Mouse (Mus musculus) bone marrow, adult 2 months (tissue): Measurements from ENCODE around the gene Zfp524. TPM values are rescaled to one million over a fixed set of nuclear protein-coding genes. Genes with fewer than 3 reads are reported as not detected.
"Not testable (repeated sequence)": the region's sequence is repeated elsewhere in the genome, so short reads cannot be mapped to it uniquely, and the experiment has no call there.

Source experiments
- H3K27ac ChIP-seq: fragments of 200-500 bp; 2 replicates; pipeline ENCODE4 v1.5.1; 2012; ENCODE audit warnings: low read depth, mild to moderate bottlenecking, control low read depth, inconsistent platforms, low read length; ENCODE audit not compliant: control insufficient read depth, poor library complexity, insufficient read depth
- H3K4me1 ChIP-seq: fragments of 200-500 bp; 2 replicates; pipeline ENCODE4 v1.6.1; 2011; ENCODE audit warnings: low read length; ENCODE audit not compliant: control insufficient read depth, insufficient read depth
- H3K4me3 ChIP-seq: fragments of 200-500 bp; replicated peaks from 2 replicates; pipeline ENCODE3; 2011; ENCODE audit warnings: mild to moderate bottlenecking, low read depth, low read length, control low read depth; ENCODE audit not compliant: control insufficient read depth
- CTCF ChIP-seq: fragments of 200-500 bp; IDR thresholded peaks from 2 replicates; pipeline ENCODE4 v1.5.1; 2011; ENCODE audit warnings: low read length, control low read depth; ENCODE audit not compliant: control insufficient read depth, insufficient read depth
- POLR2A ChIP-seq: fragments of 200-500 bp; IDR thresholded peaks from 2 replicates; pipeline ENCODE4 v1.6.1; 2011; ENCODE audit warnings: low read depth, mild to moderate bottlenecking, control low read depth, low read length, borderline replicate concordance; ENCODE audit not compliant: control insufficient read depth
- WGBS: fragments of 180-500 bp; shearing (Covaris S2); methylation state at CpG from one replicate; pipeline ENCODE4 v1.1.7; 2018; 5-methylcytosine and 5-hydroxymethylcytosine counted together
- polyA plus RNA-seq: library from polyadenylated mRNA; stranded (reverse); fragments of >200 nt; gene quantifications from 2 replicates; pipeline ENCODE4 v1.2.4, GENCODE M21; 2011; ENCODE audit warnings: low replicate concordance; ENCODE audit not compliant: missing spikeins, insufficient read depth, insufficient read length

Zfp524 gene
- polyA plus RNA-seq, 1 experiment, result 12.6 TPM

GRCm38 (mm10) chr7:5008229-5008628 is 6.0 kb upstream of the Zfp524 start:
- Histone ChIP-seq H3K4me1 (no peaks in the 10 kb centered on the region), H3K4me3 (no peak overlapping the region), H3K27ac (no peak overlapping the region)
- 93% methylated on average over 26 of the region's 26 CpGs for WGBS
- TF ChIP-seq CTCF, result no peak
- TF ChIP-seq POLR2A, result no peak

DNA sequence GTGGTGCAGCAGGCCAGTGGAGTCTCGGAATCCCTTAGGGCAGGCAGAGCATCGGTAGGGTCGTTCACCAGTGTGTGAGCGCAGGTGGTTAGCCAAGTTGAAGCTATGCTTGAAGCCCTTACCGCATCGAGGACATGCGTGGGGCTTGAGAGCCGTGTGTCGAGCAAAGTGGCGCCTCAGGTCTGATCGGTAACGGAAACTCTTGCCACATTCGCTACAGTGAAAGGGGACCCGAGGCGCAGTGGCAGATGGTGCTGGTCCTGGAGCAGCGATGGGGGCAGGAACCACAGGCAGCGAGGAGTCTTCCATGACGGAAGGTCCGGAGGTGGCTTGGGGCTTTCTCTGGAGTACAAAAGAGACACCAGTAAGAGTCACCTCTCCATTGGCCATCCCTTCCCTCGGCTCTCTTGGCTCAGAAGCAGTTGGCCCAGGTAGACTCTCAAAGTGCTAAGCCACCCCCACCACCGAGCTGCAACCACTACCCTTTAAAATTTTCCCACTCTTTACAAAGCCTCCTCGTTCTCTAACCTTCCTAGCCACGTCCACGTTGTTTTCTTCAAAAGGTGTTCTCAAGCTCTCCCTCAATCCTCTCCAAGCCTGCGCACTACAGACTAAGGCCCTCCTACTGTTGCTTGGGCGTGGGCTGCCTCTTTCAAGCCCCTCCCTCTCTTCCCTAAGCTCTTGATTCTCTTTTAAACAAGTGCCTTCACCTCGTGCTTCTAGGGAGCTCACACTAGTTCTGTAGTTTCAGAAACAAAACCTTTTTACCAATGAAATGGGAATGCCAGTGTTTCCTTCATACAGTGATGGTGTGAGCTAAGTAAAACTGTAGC is 1.3 kb upstream of the Zfp524 start:
- Histone ChIP-seq H3K27ac (peak overlapping the region; percentile 47; the same call in 1 of the 2 replicates), H3K4me3 (peak overlapping the region; percentile 3), H3K4me1 (no peaks in the 10 kb centered on the region; the same call in 1 of the 2 replicates)
- WGBS, result 77% methylated on average over 27 of the region's 27 CpGs
- TF ChIP-seq CTCF, result no peak
- no peak for TF ChIP-seq POLR2A

- no peak for TF ChIP-seq CTCF
- TF ChIP-seq POLR2A, result peak; percentile 37; the same call in 1 of the 2 replicates
- H3K4me1 ChIP-seq, result no peaks in the 10 kb centered on the region; the same call in 1 of the 2 replicates
- peak within 1 kb of the TSS; percentile 100 for H3K27ac ChIP-seq
- under 1% methylated on average over 74 of the region's 76 CpGs for WGBS
- H3K4me3 ChIP-seq, result peak within 1 kb of the TSS; percentile 98
Observed at GRCm38 (mm10) chr7:5015118-5016001, 1.1 kb downstream of the Zfp524 start, which contains the start of gene Gm44973. TSS of gene Gm44973 (plus strand) at chr7:5015496.

- Histone ChIP-seq H3K4me3 (peak overlapping the region; percentile 98), H3K4me1 (no peaks in the 10 kb centered on the region; the same call in 1 of the 2 replicates), H3K27ac (peak overlapping the region; percentile 100)
- 36% methylated on average over 3 of the region's 3 CpGs for WGBS
- TF ChIP-seq POLR2A (no peak), CTCF (no peak)
Observed at GRCm38 (mm10) chr7:5016057-5016456, 1.8 kb downstream of the Zfp524 start.

DNA sequence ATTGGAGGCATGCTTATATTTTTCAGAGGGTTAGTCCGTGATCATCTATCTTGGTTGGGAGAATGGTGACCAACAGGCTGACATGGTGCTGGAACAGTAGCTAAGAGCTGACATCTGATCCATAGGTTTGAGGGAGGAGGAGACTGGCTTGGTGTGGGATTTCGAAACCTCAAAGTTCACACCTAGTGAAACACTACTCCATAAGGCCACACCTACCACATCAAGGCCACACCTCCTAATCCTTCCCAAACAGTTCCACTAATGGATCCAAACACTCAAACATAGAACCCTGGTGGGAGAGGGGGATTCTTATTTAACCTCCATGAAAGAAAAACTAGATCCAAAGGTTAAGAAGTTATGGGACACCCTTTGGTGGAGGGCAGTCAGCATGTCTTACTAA is 2.7 kb downstream of the Zfp524 start:
- TF ChIP-seq CTCF (no peak), POLR2A (no peak)
- Histone ChIP-seq H3K4me1 (no peaks in the 10 kb centered on the region; the same call in 1 of the 2 replicates), H3K4me3 (no peak overlapping the region), H3K27ac (no peak overlapping the region)
- WGBS, result 92% methylated on average over 2 of the region's 2 CpGs

DNA sequence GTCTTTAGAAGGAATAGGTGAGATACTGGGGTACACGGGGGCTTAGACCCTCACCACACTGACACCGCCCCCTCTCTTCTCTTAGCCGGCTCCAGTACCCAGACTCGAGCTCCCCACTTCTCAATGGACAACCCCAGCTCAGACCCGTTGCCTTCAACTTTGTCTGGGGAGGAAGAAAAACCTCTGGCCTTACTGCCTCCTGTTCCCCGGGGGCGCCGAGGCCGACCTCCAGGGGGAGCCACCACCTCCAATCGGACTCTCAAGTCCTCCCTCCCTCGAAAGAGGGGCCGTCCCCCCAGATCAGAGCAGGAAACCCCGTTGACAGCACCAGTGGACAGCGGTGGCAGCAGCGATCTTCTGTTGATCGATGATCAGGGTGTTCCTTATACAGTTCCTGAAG is 3.1 kb downstream of the Zfp524 start:
- no peaks in the 10 kb centered on the region; the same call in 1 of the 2 replicates for H3K4me1 ChIP-seq
- no peak for TF ChIP-seq CTCF
- TF ChIP-seq POLR2A, result no peak
- WGBS, result 81% methylated on average over 16 of the region's 16 CpGs
- no peak overlapping the region for H3K27ac ChIP-seq
- no peak overlapping the region for H3K4me3 ChIP-seq

DNA sequence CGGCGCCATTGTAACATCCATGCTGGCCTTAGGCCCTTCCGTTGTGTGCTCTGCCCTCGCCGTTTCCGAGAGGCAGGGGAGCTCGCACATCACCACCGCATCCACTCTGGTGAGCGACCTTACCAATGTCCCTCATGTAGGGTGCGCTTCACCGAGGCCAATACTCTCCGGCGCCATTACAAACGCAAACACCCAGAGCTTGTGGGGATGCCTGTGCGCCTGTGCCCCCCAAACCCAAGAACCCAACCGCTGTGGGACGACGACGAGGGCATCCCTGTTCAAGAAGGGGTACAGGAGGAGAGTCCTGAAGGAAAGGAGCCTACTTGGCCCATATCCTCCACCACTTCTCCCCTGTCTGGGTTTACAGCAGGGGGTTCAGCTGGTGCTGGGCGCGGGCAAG is 3.7 kb downstream of the Zfp524 start:
- 93% methylated on average over 21 of the region's 21 CpGs for WGBS
- no peak overlapping the region for H3K4me3 ChIP-seq
- no peaks in the 10 kb centered on the region; the same call in 1 of the 2 replicates for H3K4me1 ChIP-seq
- TF ChIP-seq POLR2A, result 0 out of 2 replicates have a peak, but pooled peaks have one; percentile 29
- TF ChIP-seq CTCF, result no peak
- H3K27ac ChIP-seq, result no peak overlapping the region

- H3K27ac ChIP-seq, H3K4me1 ChIP-seq, H3K4me3 ChIP-seq: not testable (repeated sequence)
- WGBS, result 23% methylated on average over 8 of the region's 8 CpGs
Observed at GRCm38 (mm10) chr7:5019576-5019975, 5.4 kb downstream of the Zfp524 start.
